Mouse (Mus musculus) midbrain, embryonic 16.5 days (tissue): ENCODE results near the gene Btbd35f29. TPM values are rescaled to one million over a fixed set of nuclear protein-coding genes. Genes with fewer than 3 reads are reported as not detected.

Experiments used
- polyA plus RNA-seq: library from polyadenylated mRNA; unstranded; fragments of >200 nt; fragmentation: Nextera tagmentation; extraction: Ambion mirVana; gene quantifications from 2 replicates; pipeline ENCODE4 v1.2.1, GENCODE M21; 2015

The Btbd35f29 gene
- polyA plus RNA-seq, 1 experiment from 2014 or later, result not detected

Other genes starting within 250 kb of the Btbd35f29 start
- gene Spin2f, start 136.2 kb downstream of the Btbd35f29 start, polyA plus RNA-seq, result not detected in 2 replicates
- gene Btbd35f26, start 218.8 kb downstream of the Btbd35f29 start, polyA plus RNA-seq, result not detected in 2 replicates